Comparison of ENCODE assay signal across 8 mouse cellular contexts in genomic region chr2:145862206-145862817, GRCm38 (mm10). TPM values are rescaled to one million over a fixed set of nuclear protein-coding genes. Genes with fewer than 3 reads are reported as not detected.
DNase-seq lines count a peak whose midpoint lies in the region; ATAC-seq and TF ChIP-seq lines count a peak whose summit lies in the region.

No protein-coding gene starts in this region.

- H3K27me3 ChIP-seq in embryonic facial prominence, embryonic 12.5 days = no peaks in the 10 kb centered on the region
- H3K27me3 ChIP-seq in hindbrain, embryonic 13.5 days = no peaks in the 10 kb centered on the region
- no peaks in the 10 kb centered on the region for H3K27me3 ChIP-seq in limb, embryonic 15.5 days
- H3K27me3 ChIP-seq in small intestine, adult 2 months (ENCODE audit: control insufficient read depth, insufficient read depth, low read length) = no peaks in the 10 kb centered on the region

- WGBS in embryonic facial prominence, embryonic 12.5 days = 24% methylated on average over 10 of the region's 10 CpGs
- WGBS in hindbrain, embryonic 13.5 days = 27% methylated on average over 10 of the region's 10 CpGs
- WGBS in limb, embryonic 15.5 days = 22% methylated on average over 10 of the region's 10 CpGs
- WGBS in small intestine, adult 2 months = 15% methylated on average over 10 of the region's 10 CpGs

- H3K9me3 ChIP-seq in embryonic facial prominence, embryonic 12.5 days = 0 out of 2 replicates have a peak, but pooled peaks cover 7% of the 10 kb centered on the region
- H3K9me3 ChIP-seq in hindbrain, embryonic 13.5 days = no peaks in the 10 kb centered on the region
- H3K9me3 ChIP-seq in limb, embryonic 15.5 days = no peaks in the 10 kb centered on the region

- TF ChIP-seq POLR2A in small intestine, adult 2 months (IDR thresholded peaks at IDR 0.05; ENCODE audit: low read depth, low read length) = no peak

- H3K4me2 ChIP-seq in embryonic facial prominence, embryonic 12.5 days (replicated peaks) = peak overlapping the region; percentile 67
- peak overlapping the region; percentile 56 for H3K4me2 ChIP-seq in hindbrain, embryonic 13.5 days
- peak overlapping the region; percentile 55 for H3K4me2 ChIP-seq in limb, embryonic 15.5 days

- 0 out of 2 replicates have a peak, but pooled peaks cover 2% of the 10 kb centered on the region for H3K36me3 ChIP-seq in embryonic facial prominence, embryonic 12.5 days
- peaks cover 8% of the 10 kb centered on the region; the same call in 1 of the 2 replicates for H3K36me3 ChIP-seq in hindbrain, embryonic 13.5 days
- peaks cover 18% of the 10 kb centered on the region for H3K36me3 ChIP-seq in limb, embryonic 15.5 days
- H3K36me3 ChIP-seq in small intestine, adult 2 months (ENCODE audit: control insufficient read depth, insufficient read depth, low read length) = peaks cover 10% of the 10 kb centered on the region

- ATAC-seq in embryonic facial prominence, embryonic 12.5 days (ENCODE audit: insufficient number of reproducible peaks, insufficient read depth, low FRiP score, low TSS enrichment) = no peak
- no peak for ATAC-seq in hindbrain, embryonic 13.5 days (ENCODE audit: low FRiP score)
- ATAC-seq in limb, embryonic 15.5 days (ENCODE audit: insufficient number of reproducible peaks, low FRiP score, low TSS enrichment, low read depth) = no peak

- H3K9ac ChIP-seq in embryonic facial prominence, embryonic 12.5 days = peak overlapping the region; percentile 66; the same call in 1 of the 2 replicates
- H3K9ac ChIP-seq in hindbrain, embryonic 13.5 days = peak overlapping the region; percentile 19; the same call in 1 of the 2 replicates
- peak overlapping the region; percentile 33 for H3K9ac ChIP-seq in limb, embryonic 15.5 days

- H3K4me1 ChIP-seq in embryonic facial prominence, embryonic 12.5 days = peaks cover 36% of the 10 kb centered on the region
- H3K4me1 ChIP-seq in hindbrain, embryonic 13.5 days (replicated peaks) = peaks cover 38% of the 10 kb centered on the region
- peaks cover 46% of the 10 kb centered on the region for H3K4me1 ChIP-seq in limb, embryonic 15.5 days
- peaks cover 36% of the 10 kb centered on the region; the same call in 1 of the 2 replicates for H3K4me1 ChIP-seq in small intestine, adult 2 months (ENCODE audit: control insufficient read depth, insufficient read depth, insufficient read length, low read length)

- H3K4me3 ChIP-seq in embryonic facial prominence, embryonic 12.5 days = peak overlapping the region; percentile 52
- H3K4me3 ChIP-seq in hindbrain, embryonic 13.5 days = peak overlapping the region; percentile 36
- H3K4me3 ChIP-seq in limb, embryonic 15.5 days = peak overlapping the region; percentile 57
- peak overlapping the region; percentile 57 for H3K4me3 ChIP-seq in small intestine, adult 2 months (ENCODE audit: low read depth, low read length)

- TF ChIP-seq CTCF in small intestine, adult 2 months (IDR thresholded peaks at IDR 0.05; ENCODE audit: extremely low read depth, insufficient read length, insufficient replicate concordance, low read depth, low read length) = no peak

- peak overlapping the region; percentile 98 for H3K27ac ChIP-seq in embryonic facial prominence, embryonic 12.5 days
- H3K27ac ChIP-seq in hindbrain, embryonic 13.5 days = peak overlapping the region; percentile 30; the same call in 1 of the 2 replicates
- peak overlapping the region; percentile 98 for H3K27ac ChIP-seq in limb, embryonic 15.5 days
- H3K27ac ChIP-seq in small intestine, adult 2 months (ENCODE audit: insufficient read depth, low read depth, low read length) = peak overlapping the region; percentile 91

- DNase-seq in adipocyte (ENCODE audit: low spot score) = peak; percentile 85
- no peak for DNase-seq in urinary bladder, postnatal 4 days (ENCODE audit: low spot score in 2 of 2)
- DNase-seq in frontal cortex, postnatal 14 days (ENCODE audit: low spot score in 2 of 2) = no peak
- no peak for DNase-seq in cerebellum, adult 18-20 months

RNA-seq across cellular contexts. Expression of gene Naa20, which starts 39.6 kb away (rescaled TPM):
- 152 and 156 TPM in 2 replicates for polyA plus RNA-seq in embryonic facial prominence, embryonic 12.5 days (2016; fragmentation: Nextera tagmentation; extraction: Ambion mirVana)
- 118 and 121 TPM in 2 replicates for polyA plus RNA-seq in hindbrain, embryonic 13.5 days (2015; fragmentation: Nextera tagmentation; extraction: Ambion mirVana)
- polyA plus RNA-seq in limb, embryonic 15.5 days (2015; fragmentation: Nextera tagmentation; extraction: Ambion mirVana) = 161 and 163 TPM in 2 replicates
- 7.4 and 13.2 TPM in 2 replicates for polyA plus RNA-seq in small intestine, adult 2 months (2012; rRNA removed)

Comparison
In these comparisons a context has a peak if more than half of its experiments do, and no peak if none do; other contexts are left out.
1. H3K27ac ChIP-seq: peak in every context shown above with its lines; median percentile 98 in embryonic facial prominence, embryonic 12.5 days; 98 in limb, embryonic 15.5 days; 91 in small intestine, adult 2 months; 30 in hindbrain, embryonic 13.5 days.